Mouse (Mus musculus) ES-CJ7 (cell line): ENCODE results near the gene Wwox.
A peak's percentile ranks its signal among the peaks of the same experiment; 100 is the strongest.

Experiments
- DNase-seq: peaks from one replicate; pipeline ENCODE4 v3.0.0; 2011; ENCODE audit warnings: low read depth, low spot score

The Wwox gene

GRCm38 (mm10) chr8:114468526-114469207 is 29.2 kb downstream of the Wwox start:
- DNase-seq: peak; percentile 17

DNA sequence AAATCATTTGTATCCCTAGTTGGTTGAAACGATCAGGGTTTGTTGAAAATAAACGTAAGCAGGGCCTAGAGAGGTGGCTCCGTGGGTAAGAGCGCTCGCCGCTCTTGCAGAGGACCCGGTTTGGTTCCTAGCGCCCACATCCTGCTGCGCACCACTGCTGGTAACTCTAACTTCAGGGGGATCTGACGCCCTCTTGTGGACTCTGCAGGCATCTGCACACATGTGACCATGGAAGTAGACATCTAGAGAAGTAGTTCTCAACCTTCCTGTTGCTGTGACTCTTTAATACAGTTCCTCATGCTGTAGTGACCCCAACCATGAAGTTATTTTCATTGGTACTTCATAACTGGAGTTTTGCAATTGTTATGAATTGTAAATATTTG is 29.7 kb downstream of the Wwox start:
- DNase-seq: peak; percentile 43

DNA sequence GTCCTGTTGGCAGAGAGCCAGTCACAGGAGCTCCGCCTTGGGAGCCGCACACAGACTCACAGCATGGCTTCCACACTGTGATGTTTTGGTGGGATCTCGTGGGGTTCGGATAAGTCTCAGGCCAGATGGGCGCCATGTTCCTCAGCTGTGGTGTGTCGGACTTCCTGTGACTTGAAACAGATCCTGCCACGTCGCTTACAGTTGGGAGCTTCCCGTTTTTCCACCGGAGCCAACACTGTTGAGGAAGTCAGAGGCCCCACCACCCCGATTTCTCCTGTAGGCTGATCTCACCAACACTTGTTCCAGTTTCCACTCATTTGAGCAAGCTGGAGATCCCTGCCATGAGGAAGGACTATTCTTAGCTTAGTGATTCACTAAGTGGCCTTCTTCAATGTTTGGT is 34.1 kb downstream of the Wwox start:
- DNase-seq: peak; percentile 27

GRCm38 (mm10) chr8:114476919-114477318 is 37.5 kb downstream of the Wwox start:
- DNase-seq: no peak

DNA sequence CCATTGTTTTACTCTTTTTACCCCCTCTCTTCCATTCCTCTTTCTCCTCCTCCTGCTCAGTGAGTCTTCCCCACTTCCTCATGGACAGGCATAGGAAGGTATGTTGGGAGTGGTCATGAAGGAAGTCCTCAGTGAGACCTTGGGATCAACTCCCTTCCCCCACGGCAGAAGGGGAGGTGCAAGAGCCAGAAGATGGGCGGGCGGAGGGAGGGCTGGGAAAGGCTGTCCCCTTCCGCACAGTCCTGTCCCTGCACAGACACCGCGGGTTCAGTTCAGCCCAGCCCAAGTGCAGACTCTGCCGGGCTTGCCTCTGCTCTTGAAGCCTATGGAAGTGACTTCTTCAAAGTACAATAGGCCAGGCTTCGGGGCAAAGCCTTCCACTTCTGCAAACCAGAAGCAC is 38.3 kb downstream of the Wwox start:
- DNase-seq: no peak

GRCm38 (mm10) chr8:114479749-114480148 is 40.3 kb downstream of the Wwox start:
- no peak for DNase-seq

- no peak for DNase-seq
These were observed 52.3 kb downstream of the Wwox start for GRCm38 (mm10) chr8:114491662-114492160.

GRCm38 (mm10) chr8:114499448-114500144 is 60.1 kb downstream of the Wwox start:
- no peak for DNase-seq

- no peak for DNase-seq
These were observed 62.5 kb downstream of the Wwox start for GRCm38 (mm10) chr8:114501906-114502305.

- DNase-seq: no peak
These were observed 63.7 kb downstream of the Wwox start for GRCm38 (mm10) chr8:114503196-114503595.

DNA sequence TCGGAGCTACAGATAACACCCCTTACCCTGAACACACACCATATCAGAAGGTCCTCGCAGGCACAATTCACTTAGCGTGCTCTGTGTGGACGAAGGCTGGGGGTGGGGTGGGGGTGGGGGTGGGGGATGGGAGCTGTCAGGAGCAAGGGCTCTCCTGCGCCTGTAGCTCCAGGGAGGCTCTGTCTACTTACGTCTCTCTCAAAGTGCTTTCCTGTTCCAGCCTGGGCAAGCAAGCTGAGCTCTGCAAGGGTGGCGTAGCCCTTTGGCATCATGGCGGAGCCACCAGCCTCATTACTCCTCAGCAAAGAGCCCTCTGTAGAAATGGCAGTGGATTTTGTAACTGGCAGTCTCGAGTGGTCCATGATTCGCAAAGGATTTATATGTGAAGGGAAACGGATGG is 65.4 kb downstream of the Wwox start:
- DNase-seq: no peak

DNA sequence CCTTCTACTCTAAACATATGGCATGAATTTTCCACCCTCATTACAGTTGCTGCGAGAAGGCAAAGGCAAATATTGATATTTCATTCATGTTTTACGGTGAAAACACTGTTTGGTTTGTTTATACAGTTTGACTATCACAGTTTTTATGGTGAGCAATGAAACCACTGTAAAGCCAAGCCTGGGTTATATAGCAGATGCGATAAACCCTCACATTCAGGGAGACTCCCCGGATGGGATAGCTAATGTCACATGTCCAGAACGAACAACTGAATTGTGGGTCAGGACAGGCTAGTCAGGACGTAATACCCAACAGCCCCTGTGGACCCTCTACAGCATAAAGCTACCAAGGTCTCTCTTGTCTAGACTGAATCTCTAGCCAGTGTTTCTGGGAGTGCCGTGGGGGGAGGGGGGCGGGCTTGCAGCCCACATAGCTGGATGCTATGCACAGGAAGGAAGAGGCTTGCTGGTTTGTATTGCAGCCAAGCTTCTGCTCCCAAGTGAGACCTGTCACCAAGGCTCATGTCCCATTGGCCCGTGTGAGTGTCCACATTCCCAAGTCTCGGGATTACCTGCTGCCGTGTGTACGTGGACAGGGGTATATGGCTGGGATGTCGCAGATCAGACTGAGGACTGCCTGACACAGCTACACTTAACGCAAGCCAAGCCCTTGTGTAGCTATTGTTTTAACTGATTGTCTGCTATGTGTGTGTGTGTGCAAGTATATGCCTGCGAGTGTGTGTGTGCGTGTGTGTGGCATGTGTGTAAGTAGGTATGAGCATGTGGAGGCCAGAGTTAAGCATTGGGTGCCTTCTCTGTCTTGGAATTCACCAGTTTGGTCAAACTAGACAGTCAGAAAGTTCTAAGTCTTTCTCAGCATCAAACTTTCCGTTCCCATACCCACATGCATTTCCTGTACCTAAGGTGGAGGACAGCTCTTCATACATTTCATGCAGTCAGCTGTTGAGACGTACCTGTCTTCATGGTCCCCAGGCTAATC is 66.2 kb downstream of the Wwox start:
- DNase-seq: no peak

DNA sequence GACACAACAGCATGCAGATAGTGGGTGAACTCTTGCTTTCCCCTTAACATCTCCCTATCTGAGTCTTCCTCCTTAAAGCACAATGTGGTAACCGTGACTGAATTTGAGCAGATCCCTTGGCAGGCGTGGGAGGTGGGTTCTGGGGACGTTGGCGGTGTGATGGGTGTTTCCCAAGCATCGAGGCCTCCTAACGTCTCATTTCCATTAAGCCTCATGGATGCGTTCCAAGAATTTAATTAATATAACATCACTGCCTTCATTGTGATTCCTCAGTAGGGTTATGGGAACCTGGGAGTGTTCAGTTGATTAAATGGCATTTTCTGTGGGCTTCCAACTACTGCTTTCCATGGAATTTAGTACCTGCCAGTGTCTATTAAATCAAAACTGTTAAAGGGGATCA is 67.9 kb downstream of the Wwox start:
- DNase-seq: no peak

DNA sequence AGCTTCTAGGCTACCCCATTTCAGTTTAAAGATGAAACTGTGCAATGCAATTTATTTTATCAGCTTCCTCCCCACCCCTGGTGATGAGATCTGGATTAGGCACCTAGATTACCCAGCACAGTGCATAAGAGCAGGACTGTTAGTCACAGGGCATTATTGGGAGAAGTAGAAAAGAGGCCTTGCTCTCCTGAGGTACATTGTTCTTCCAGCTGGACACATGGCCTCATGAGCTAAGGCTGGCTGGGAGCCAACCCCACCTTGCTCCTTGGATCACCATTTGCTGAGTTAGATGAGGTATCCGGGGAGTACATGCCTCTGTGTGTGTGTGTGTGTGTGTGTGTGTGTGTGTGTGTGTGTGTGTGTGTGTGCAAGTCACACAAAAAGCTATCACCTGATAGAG is 70.8 kb downstream of the Wwox start:
- no peak for DNase-seq

DNA sequence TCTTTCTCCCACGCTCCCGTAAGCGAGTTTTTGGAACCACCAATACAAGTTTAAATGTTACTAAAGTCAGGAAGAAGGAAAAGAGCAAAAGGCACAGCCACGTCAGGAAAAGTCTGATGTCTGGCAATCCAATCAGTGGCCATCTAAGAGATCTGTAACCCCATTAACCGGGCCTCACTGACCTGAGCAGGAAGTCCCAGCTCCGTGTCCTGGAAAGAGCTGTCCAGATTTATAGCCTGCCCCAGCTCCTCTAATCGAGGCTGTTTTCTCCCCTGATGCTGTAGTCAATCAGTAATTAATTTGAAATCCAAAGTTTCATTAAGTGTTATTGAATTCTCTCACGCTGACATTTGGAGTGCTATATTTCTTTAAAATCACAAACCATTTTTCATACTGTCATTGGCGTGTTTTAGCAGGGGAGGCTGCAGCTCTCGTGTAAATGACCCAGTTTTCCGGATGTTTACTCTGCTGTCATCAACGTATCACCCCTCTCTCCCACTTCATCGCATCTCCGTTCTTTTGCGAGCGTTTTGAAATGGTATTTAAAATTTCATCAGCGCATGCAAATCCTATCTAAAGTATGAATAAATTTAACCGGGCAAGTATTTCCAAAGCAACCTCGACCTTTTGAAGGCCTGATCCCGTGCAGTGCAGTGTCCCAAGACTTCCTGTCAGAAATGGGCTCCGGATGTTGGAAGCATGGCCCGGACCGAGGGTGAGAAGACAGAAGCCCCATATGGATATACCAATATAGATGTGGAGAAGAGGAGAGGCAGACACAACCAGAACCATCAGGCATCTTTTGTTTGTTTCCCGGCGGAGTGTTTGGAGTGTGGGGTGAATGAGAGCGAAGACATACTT is 72.8 kb downstream of the Wwox start:
- no peak for DNase-seq

DNA sequence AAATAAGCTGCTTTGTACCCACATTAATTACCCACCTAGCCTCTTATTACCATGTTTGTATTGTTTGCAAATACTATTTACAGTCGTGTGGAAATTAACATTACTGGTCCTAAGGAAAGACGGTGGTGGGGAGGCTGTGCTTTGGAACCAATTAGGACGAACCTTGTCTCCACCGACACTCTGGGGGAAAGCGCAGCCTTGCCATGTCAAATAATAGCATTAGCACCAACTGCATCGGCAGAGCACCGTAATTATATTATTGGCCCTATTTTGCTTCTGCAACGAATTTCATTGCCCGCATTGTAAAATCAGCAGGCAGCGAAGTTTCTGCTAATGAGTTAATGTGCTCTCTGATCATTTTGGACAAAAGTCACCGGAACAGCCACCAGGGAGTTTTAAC is 75.2 kb downstream of the Wwox start:
- DNase-seq: no peak

DNA sequence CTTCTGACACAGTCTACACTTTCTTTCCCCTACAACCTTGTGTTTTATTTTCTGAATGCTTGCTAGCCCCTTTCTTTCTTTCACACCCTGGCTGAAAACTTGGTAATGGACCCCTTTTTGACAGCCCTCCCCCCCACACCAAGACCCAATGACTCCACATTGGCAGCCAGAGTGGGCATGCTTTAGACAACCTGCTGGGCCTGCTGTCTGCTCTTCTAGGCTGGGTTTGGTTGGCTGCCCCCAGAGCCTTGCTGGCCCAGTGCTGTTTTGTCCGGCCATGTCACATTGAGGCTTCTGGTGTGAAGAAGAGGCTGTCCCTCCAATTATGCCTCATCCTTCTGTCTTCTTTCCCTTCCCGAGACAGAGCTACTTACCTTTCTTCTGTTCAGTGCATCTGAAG is 83.6 kb downstream of the Wwox start:
- DNase-seq: no peak

DNA sequence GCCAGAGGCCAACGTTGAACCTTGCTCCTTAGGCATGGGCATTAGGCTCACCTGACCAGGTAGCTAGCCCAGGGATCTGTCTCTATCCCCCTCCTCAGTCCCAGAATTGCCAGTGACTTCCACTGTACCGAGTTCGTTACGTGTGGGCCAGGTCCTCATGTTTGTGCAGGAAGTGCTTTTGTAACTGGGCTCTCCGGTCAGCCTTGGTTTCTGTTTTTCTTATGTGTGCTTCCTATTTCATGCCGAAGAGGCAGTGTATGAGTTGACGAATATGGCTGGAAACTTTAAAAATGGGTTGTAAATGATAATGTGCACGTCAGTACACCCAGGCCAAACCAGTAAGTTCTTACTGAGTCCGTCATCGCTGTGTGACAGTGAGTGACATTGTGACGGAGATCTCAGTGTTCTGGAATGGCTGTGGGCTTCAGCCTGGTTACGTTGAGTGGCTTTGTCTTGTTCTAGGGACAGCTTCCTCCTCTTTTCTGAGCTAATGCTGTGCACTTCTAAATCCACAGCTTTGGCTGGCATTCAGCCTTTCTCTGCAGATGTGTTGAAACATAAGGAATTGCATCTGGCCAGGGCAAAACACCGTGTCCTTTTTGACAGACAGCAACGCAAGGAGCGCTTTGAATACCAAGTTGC is 87.3 kb downstream of the Wwox start:
- no peak for DNase-seq

- DNase-seq: no peak
These were observed 88.3 kb downstream of the Wwox start for GRCm38 (mm10) chr8:114527648-114528221.

DNA sequence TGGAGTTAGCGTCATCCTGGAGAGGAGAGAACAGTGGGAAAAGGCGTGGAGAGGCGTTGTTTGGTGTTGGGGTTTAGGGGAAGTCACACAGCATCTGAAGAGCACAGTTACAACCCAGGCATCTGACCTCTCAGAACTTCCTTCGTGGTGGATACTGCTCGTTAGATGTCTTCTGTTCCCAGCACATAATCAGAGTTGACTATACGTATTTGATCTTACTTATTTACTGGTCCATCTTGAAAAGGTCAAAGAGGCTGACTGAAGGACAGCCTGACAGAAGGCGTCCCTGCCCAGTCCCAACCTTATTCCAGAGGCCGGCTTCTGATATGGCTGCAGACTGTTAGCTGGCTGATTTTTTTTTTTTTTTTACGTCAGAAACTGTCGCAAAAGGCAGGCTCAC is 90.1 kb downstream of the Wwox start:
- no peak for DNase-seq
